Mouse (Mus musculus) CH12.LX (cell line): ENCODE results near the gene Prdx3. TPM values are rescaled to one million over a fixed set of nuclear protein-coding genes. Genes with fewer than 3 reads are reported as not detected.
A peak's percentile ranks its signal among the peaks of the same experiment; 100 is the strongest.

Experiments used
- DNase-seq: peaks from one replicate; pipeline ENCODE4 v3.0.0-alpha.2; 2013; ENCODE audit errors: extremely low read depth
- H3K27ac ChIP-seq: 2 replicates; pipeline ENCODE4 v1.5.1; 2012; ENCODE audit warnings: low read depth, mild to moderate bottlenecking, control low read depth, moderate library complexity; ENCODE audit not compliant: insufficient read depth
- H3K27me3 ChIP-seq: replicated peaks from 2 replicates; pipeline ENCODE3; 2012; ENCODE audit warnings: inconsistent platforms
- H3K36me3 ChIP-seq, 2 experiments: replicated peaks in 1 of 2; 2 replicates each; pipeline versions ENCODE3 to v1.6.1; 2012; ENCODE audit warnings: inconsistent platforms in 1 of 2, low read length in 1 of 2, mild to moderate bottlenecking in 1 of 2, mixed read lengths in 1 of 2, moderate library complexity in 1 of 2; ENCODE audit not compliant: control insufficient read depth in 1 of 2, insufficient read depth in 1 of 2
- H3K4me1 ChIP-seq, 2 experiments: 2 replicates each; pipeline ENCODE4 v1.6.1; 2012; ENCODE audit warnings: inconsistent platforms in 1 of 2, moderate library complexity in 1 of 2; ENCODE audit not compliant: insufficient read depth in 2 of 2, control insufficient read depth in 1 of 2
- H3K4me2 ChIP-seq: 2 replicates; pipeline ENCODE4 v1.6.1; 2012; ENCODE audit warnings: low read depth, mild to moderate bottlenecking, control low read depth; ENCODE audit not compliant: poor library complexity, insufficient read depth, severe bottlenecking
- H3K4me3 ChIP-seq, 3 experiments: fragments of 150-350 bp in 1 of 3; sonication (generic) in 1 of 3; replicated peaks in 1 of 3; 2 replicates each; pipeline versions ENCODE3 to v1.5.1; 2011 to 2012; ENCODE audit warnings: low read depth in 2 of 3, low read length in 2 of 3, mild to moderate bottlenecking in 2 of 3, moderate library complexity in 2 of 3, control low read depth in 1 of 3, improper control_type of control experiment in 1 of 3, inconsistent platforms in 1 of 3, mixed read lengths in 1 of 3; ENCODE audit not compliant: poor library complexity in 1 of 3
- H3K79me2 ChIP-seq: replicated peaks from 2 replicates; pipeline ENCODE4 v1.6.1; 2012; ENCODE audit warnings: mild to moderate bottlenecking, moderate library complexity; ENCODE audit not compliant: control insufficient read depth, poor library complexity, insufficient read depth, severe bottlenecking; ENCODE audit errors: extremely low read depth
- H3K9ac ChIP-seq: 2 replicates; pipeline ENCODE4 v1.6.1; 2012; ENCODE audit warnings: low read depth, mild to moderate bottlenecking, control low read depth, moderate library complexity; ENCODE audit not compliant: insufficient read depth
- H3K9me3 ChIP-seq: replicated peaks from 2 replicates; pipeline ENCODE3; 2012; ENCODE audit warnings: low read length, inconsistent platforms, mixed read lengths
- CHD1 ChIP-seq: IDR thresholded peaks from 2 replicates; pipeline ENCODE4 v1.6.1; 2012; ENCODE audit warnings: low read depth, low read length, improper control_type of control experiment, inconsistent platforms
- CTCF ChIP-seq, 2 experiments: IDR thresholded peaks in 1 of 2; conservative IDR thresholded peaks in 1 of 2; 2 replicates each; pipeline ENCODE4 v1.5.1; 2011 to 2012; ENCODE audit warnings: low read depth in 2 of 2, low read length in 2 of 2, improper control_type of control experiment in 1 of 2, inconsistent platforms in 1 of 2, mild to moderate bottlenecking in 1 of 2, moderate library complexity in 1 of 2
- ELF1 ChIP-seq: IDR thresholded peaks from 2 replicates; pipeline ENCODE4 v1.6.1; 2014; ENCODE audit warnings: low read depth, mild to moderate bottlenecking, inconsistent platforms, low read length, improper control_type of control experiment
- EP300 ChIP-seq: IDR thresholded peaks from 2 replicates; pipeline ENCODE4 v1.6.1; 2011; ENCODE audit warnings: low read length, improper control_type of control experiment
- ETS1 ChIP-seq: conservative IDR thresholded peaks from 2 replicates; pipeline ENCODE4 v1.6.1; 2012; ENCODE audit warnings: low read depth, mild to moderate bottlenecking, inconsistent platforms, low read length, improper control_type of control experiment, moderate library complexity
- HCFC1 ChIP-seq: IDR thresholded peaks from 2 replicates; pipeline ENCODE4 v1.6.1; 2012; ENCODE audit warnings: low read depth, mild to moderate bottlenecking, inconsistent platforms, low read length, improper control_type of control experiment
- IRF4 ChIP-seq: IDR thresholded peaks from 2 replicates; pipeline ENCODE4 v1.6.1; 2014; ENCODE audit warnings: low read depth, mild to moderate bottlenecking, inconsistent platforms, low read length, improper control_type of control experiment
- JUND ChIP-seq: conservative IDR thresholded peaks from 2 replicates; pipeline ENCODE4 v1.6.1; 2011; ENCODE audit warnings: low read depth, low read length, improper control_type of control experiment
- MAZ ChIP-seq: IDR thresholded peaks from 2 replicates; pipeline ENCODE4 v1.6.1; 2012; ENCODE audit warnings: low read depth, mild to moderate bottlenecking, inconsistent platforms, low read length, improper control_type of control experiment, moderate library complexity
- MEF2A ChIP-seq: IDR thresholded peaks from 2 replicates; pipeline ENCODE4 v1.6.1; 2014; ENCODE audit warnings: low read depth, mild to moderate bottlenecking, inconsistent platforms, low read length, improper control_type of control experiment, borderline replicate concordance
- MXI1 ChIP-seq: IDR thresholded peaks from 2 replicates; pipeline ENCODE4 v1.6.1; 2011; ENCODE audit warnings: mild to moderate bottlenecking, low read depth, low read length, improper control_type of control experiment
- NRF1 ChIP-seq: IDR thresholded peaks from 2 replicates; pipeline ENCODE4 v1.6.1; 2014; ENCODE audit warnings: low read depth, mild to moderate bottlenecking, inconsistent platforms, low read length, improper control_type of control experiment, moderate library complexity
- POLR2A ChIP-seq: IDR thresholded peaks from 2 replicates; pipeline ENCODE4 v1.6.1; 2011; ENCODE audit warnings: low read depth, mild to moderate bottlenecking, improper control_type of control experiment, low read length
- POLR2AphosphoS2 ChIP-seq: IDR thresholded peaks from 2 replicates; pipeline ENCODE4 v1.6.1; 2011; ENCODE audit warnings: low read depth, low read length, improper control_type of control experiment
- RAD21 ChIP-seq: IDR thresholded peaks from 2 replicates; pipeline ENCODE4 v1.6.1; 2011; ENCODE audit warnings: low read depth, mild to moderate bottlenecking, low read length, improper control_type of control experiment, moderate library complexity
- RCOR1 ChIP-seq: conservative IDR thresholded peaks from 2 replicates; pipeline ENCODE4 v1.6.1; 2012; ENCODE audit warnings: low read depth, mild to moderate bottlenecking, inconsistent platforms, low read length, improper control_type of control experiment
- SIN3A ChIP-seq: IDR thresholded peaks from 2 replicates; pipeline ENCODE4 v1.6.1; 2012; ENCODE audit warnings: low read length, improper control_type of control experiment, inconsistent platforms
- SMC3 ChIP-seq: IDR thresholded peaks from 2 replicates; pipeline ENCODE4 v1.6.1; 2011; ENCODE audit warnings: low read depth, low read length, improper control_type of control experiment
- TCF12 ChIP-seq: IDR thresholded peaks from 2 replicates; pipeline ENCODE4 v1.6.1; 2014; ENCODE audit warnings: low read depth, mild to moderate bottlenecking, inconsistent platforms, low read length, improper control_type of control experiment
- ZC3H11A ChIP-seq: IDR thresholded peaks from 2 replicates; pipeline ENCODE4 v1.6.1; 2012; ENCODE audit warnings: low read depth, mild to moderate bottlenecking, inconsistent platforms, low read length, improper control_type of control experiment
- dilution Hi-C: fragments of 300-500 bp; cut with MboI; formaldehyde crosslinking; loops from 2 replicates; pipeline ENCODE4 v1.14.3; 2020; ENCODE audit warnings: low sequenced_read_pairs; ENCODE audit not compliant: extremely low pct_unique_long_range_greater_than_20kb, extremely low pct_ligation_motif_present
- in situ Hi-C: fragments of 300-500 bp; cut with MboI; formaldehyde crosslinking; loops from 3 replicates; pipeline ENCODE4 v1.14.3; 2019; ENCODE audit warnings: low sequenced_read_pairs, low pct_ligation_motif_present, low pct_unique_long_range_greater_than_20kb, mixed read lengths
- polyA plus RNA-seq: library from polyadenylated mRNA; unstranded; fragments of >175 nt; gene quantifications from 2 replicates; pipeline ENCODE4 v1.2.1, GENCODE M21; 2012; ENCODE audit warnings: low read depth; ENCODE audit not compliant: insufficient read length
- total RNA-seq, 2 experiments: library from RNA; depleted of rRNA; stranded (reverse); fragments of 300-350 nt in 1 of 2; fragments of >200 nt in 1 of 2; gene quantifications; 2 replicates each; pipeline ENCODE4 v1.2.3; 2012 to 2014

The Prdx3 gene
- total and polyA plus RNA-seq, 3 experiments = 180 to 427 (median 246) TPM

DNA sequence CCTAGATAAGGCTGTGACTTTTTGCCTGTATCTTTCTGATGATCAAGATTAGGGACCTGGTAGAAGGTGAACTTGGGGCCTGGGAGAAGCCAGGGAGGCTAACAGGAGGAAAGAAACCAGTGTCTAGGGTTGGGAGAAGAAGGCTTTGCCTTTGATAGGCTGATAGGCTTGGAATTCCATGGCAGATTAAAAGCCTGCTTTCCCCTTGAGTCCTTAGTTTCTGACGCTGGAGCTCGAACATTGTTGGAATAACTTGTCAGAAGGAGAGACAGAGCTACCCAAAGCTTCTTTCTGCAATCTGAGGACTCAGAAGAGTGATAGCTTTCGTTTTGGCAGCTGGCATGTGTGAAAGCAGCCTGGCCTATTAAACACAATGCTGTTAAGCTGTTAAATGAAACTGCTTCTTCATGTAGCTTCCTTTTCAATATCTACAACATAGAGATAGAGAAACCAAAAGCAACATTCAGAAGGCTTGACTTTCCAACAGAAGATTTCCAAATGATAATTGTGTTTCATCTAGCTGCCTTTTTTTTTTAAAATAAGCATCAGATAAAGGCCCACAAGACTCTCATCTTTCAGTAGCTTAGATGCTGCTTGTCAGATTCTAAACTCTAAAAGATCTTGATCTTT, 21.0 kb upstream of the Prdx3 start (continued):
- TF ChIP-seq MAZ = no peak
- TF ChIP-seq POLR2AphosphoS2 = no peak

- dilution Hi-C loops (no loop called here), in situ Hi-C loops (loop anchor here (10.0 kb wide), 1 partner anchor 53 kb away; no protein-coding TSS in a partner anchor)
- Histone ChIP-seq H3K36me3 (no peaks in the 10 kb centered on the region), H3K4me3 (peak overlapping the region; percentile 88 to 93 (median 90)), H3K27ac (no peak overlapping the region), H3K9ac (peak overlapping the region; percentile 61; the same call in 1 of the 2 replicates), H3K79me2 (peaks cover 13% of the 10 kb centered on the region), H3K4me2 (peak overlapping the region; percentile 94), H3K9me3 (no peaks in the 10 kb centered on the region), H3K4me1 (peaks cover 3 to 48% of the 10 kb centered on the region in 2 experiments; a peak in 3 of 4 replicates), H3K27me3 (no peaks in the 10 kb centered on the region)
- TF ChIP-seq ETS1 = peak; percentile 35; the same call in 1 of the 2 replicates
- TF ChIP-seq TCF12 = 0 out of 2 replicates have a peak, but pooled peaks have one; percentile 25
- TF ChIP-seq IRF4 = 0 out of 2 replicates have a peak, but pooled peaks have one; percentile 19
- no peak for TF ChIP-seq JUND
- 0 out of 2 replicates have a peak, but pooled peaks have one; percentile 50 for TF ChIP-seq CHD1
- peak; percentile 72 for TF ChIP-seq SMC3
- no peak for TF ChIP-seq POLR2A
- TF ChIP-seq HCFC1 = peak; percentile 15; the same call in 1 of the 2 replicates
- 0 out of 2 replicates have a peak, but pooled peaks have one; percentile 10 for TF ChIP-seq ELF1
- peak; percentile 38; the same call in 1 of the 2 replicates for TF ChIP-seq MAZ
- TF ChIP-seq CTCF (conservative IDR thresholded peaks at IDR 0.05 in 1 of 2, IDR thresholded peaks at IDR 0.05 in 1 of 2; ENCODE audit: low read depth in 2 of 2, low read length in 2 of 2) = peak; percentile 69 to 82
- TF ChIP-seq RAD21 = peak; percentile 60
- no peak for TF ChIP-seq NRF1
- TF ChIP-seq EP300 = peak; percentile 37; the same call in 1 of the 2 replicates
- 0 out of 2 replicates have a peak, but pooled peaks have one; percentile 57 for TF ChIP-seq SIN3A
- peak; percentile 50; the same call in 1 of the 2 replicates for TF ChIP-seq RCOR1
- 0 out of 2 replicates have a peak, but pooled peaks have one; percentile 52 for TF ChIP-seq MEF2A
- TF ChIP-seq MXI1 = peak; percentile 56; the same call in 1 of the 2 replicates
- TF ChIP-seq ZC3H11A = no peak
- DNase-seq = peak; percentile 77
Measured at GRCm38 (mm10) chr19:60891934-60892547, 17.7 kb upstream of the Prdx3 start.
